Mouse (Mus musculus): Measurements from ENCODE around the gene Lrrc1.

DNA sequence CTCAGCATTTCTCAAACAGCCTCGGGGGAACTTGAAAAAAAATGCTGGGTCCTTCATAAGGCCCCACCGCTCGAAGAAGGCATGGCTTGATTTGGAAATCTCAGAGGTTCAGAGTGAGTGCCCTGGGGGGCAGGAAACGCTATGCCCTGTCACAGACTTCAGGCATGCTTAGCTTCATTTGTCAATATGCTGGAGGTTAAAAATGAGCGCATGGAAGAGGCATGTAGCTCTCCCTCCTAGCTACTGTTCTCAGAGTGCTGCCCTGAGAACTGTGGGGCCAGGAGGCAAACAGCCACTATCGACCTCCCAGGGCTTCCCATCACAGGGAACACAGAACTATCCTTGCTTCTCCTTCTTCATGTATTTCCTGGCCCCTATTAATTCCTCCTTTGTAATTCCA lies 47.5 kb downstream of the Lrrc1 start:
- TF ChIP-seq POLR2A (IDR thresholded peaks at IDR 0.05; ENCODE audit: insufficient read depth, low read depth, low read length) (no peak), EP300 (IDR thresholded peaks at IDR 0.05; ENCODE audit: insufficient read depth, low read depth, low read length) (no peak)

Measured in heart, adult 2 months (tissue).